Mouse (Mus musculus): ENCODE measurements around the gene Vmn1r177. TPM values are rescaled to one million over a fixed set of nuclear protein-coding genes. Genes with fewer than 3 reads are reported as not detected.
"Not testable (repeated sequence)": the region's sequence is repeated elsewhere in the genome, so short reads cannot be mapped to it uniquely, and the experiment has no call there.

The Vmn1r177 gene
- not detected in 2 replicates for polyA plus RNA-seq (2012; rRNA removed)

- DNase-seq (ENCODE audit: low spot score): not testable (repeated sequence)
Measured at GRCm38 (mm10) chr7:23866349-23866748, at the start of gene Vmn1r177. TSS of gene Vmn1r177 (minus strand) at chr7:23866449.

GRCm38 (mm10) chr7:23891709-23892108, 25.5 kb upstream of the Vmn1r177 start, which contains the start of gene Vmn1r178:
TSS of gene Vmn1r178 (plus strand) at chr7:23892009.
- DNase-seq (ENCODE audit: low spot score): no peak

GRCm38 (mm10) chr7:23876918-23877317, 10.7 kb upstream of the Vmn1r177 start:
- DNase-seq (ENCODE audit: low spot score): not testable (repeated sequence)

DNA sequence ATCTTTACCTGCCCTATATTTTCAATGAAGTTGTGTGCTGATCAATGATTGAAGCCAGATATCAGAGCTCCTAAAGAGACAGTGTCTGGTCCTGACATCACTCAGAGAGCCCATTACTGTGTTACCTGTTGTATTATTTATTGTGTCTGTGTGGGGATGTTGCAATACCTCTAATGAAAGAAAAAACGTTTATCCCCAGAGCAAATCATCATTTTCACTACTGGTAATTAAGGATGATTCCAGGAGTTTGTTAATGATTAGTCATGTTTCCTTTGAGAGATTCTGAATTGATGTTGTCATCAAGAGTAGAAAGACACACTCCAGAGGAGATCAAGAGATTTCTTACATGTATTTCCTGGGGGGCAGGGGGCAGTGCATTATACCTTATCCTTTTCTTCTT, 29.0 kb downstream of the Vmn1r177 start, which contains the start of gene Vmn1r176:
Vmn1r176 (minus strand) TSS at position 101 of the 400 bp plus-strand sequence.
- not testable (repeated sequence) for DNase-seq (ENCODE audit: low spot score)

Other genes starting within 250 kb of the Vmn1r177 start
- not detected in 2 replicates for gene Vmn1r171, start 235.7 kb downstream of the Vmn1r177 start, polyA plus RNA-seq (2012; rRNA removed)
- not detected in 2 replicates for gene Vmn1r172, start 208.1 kb downstream of the Vmn1r177 start, polyA plus RNA-seq (2012; rRNA removed)
- gene Vmn1r173, start 165.7 kb downstream of the Vmn1r177 start, polyA plus RNA-seq (2012; rRNA removed): not detected in 2 replicates
- gene Vmn1r174, start 114.2 kb downstream of the Vmn1r177 start, polyA plus RNA-seq (2012; rRNA removed): not detected in 2 replicates
- not detected in 2 replicates for gene Vmn1r175, start 55.8 kb downstream of the Vmn1r177 start, polyA plus RNA-seq (2012; rRNA removed)
- gene Vmn1r176, start 29.1 kb downstream of the Vmn1r177 start, polyA plus RNA-seq (2012; rRNA removed): not detected in 2 replicates
- not detected in 2 replicates for gene Vmn1r178, start 25.6 kb upstream of the Vmn1r177 start, polyA plus RNA-seq (2012; rRNA removed)
- gene Vmn1r179, start 60.5 kb upstream of the Vmn1r177 start, polyA plus RNA-seq (2012; rRNA removed): not detected in 2 replicates
- not detected in 2 replicates for gene Vmn1r180, start 84.2 kb upstream of the Vmn1r177 start, polyA plus RNA-seq (2012; rRNA removed)
- gene Vmn1r181, start 108.2 kb upstream of the Vmn1r177 start, polyA plus RNA-seq (2012; rRNA removed): not detected in 2 replicates
- not detected in 2 replicates for gene V1rd19, start 135.2 kb upstream of the Vmn1r177 start, polyA plus RNA-seq (2012; rRNA removed)
- gene Vmn1r183, start 186.8 kb upstream of the Vmn1r177 start, polyA plus RNA-seq (2012; rRNA removed): not detected in 2 replicates
- gene Zfp180, start 215.5 kb upstream of the Vmn1r177 start, polyA plus RNA-seq (2012; rRNA removed): 17.2 and 19.1 TPM in 2 replicates
- 4.6 and 5.1 TPM in 2 replicates for gene Zfp112, start 245.9 kb upstream of the Vmn1r177 start, polyA plus RNA-seq (2012; rRNA removed)